24 mouse cellular contexts compared by ENCODE assay signal in the genomic region with DNA sequence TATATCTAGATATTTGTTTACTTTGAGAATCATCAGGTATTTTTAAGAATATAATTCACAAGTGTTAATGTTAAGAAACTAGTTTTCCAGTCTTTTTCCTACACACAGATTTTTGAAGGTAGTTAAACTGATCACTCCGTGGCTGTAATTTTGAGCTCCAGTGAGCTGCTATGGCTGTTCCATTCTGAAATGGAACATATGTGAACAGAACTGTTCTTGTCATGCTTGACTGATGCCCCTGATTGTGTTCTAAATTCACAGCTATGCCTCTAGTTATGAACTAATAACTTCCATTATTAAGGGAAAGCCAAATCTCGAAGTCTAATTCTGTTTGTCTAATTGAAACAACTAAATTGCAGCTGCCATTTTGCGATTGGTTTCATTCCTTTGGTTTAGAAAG.
"Had no signal": no experiment of that assay in that cellular context is flagged by ENCODE, and none has a peak within 500 bp of the region (broad histone marks: within the 10 kb centered on the region; RNA-seq: fewer than 3 reads in every experiment).

No protein-coding gene starts in this region.

- H3K4me1 ChIP-seq: heart, embryonic 10.5 days; heart, embryonic 12.5 days; hindbrain, embryonic 10.5 days; hindbrain, embryonic 15.5 days; intestine, embryonic 15.5 days; limb, embryonic 10.5 days; limb, embryonic 12.5 days had no signal

- H3K9me3 ChIP-seq: heart, embryonic 10.5 days; heart, embryonic 12.5 days; hindbrain, embryonic 10.5 days; hindbrain, embryonic 15.5 days; intestine, embryonic 15.5 days; limb, embryonic 10.5 days; limb, embryonic 12.5 days had no signal

- ATAC-seq: inflammation-experienced regulatory T-cells, adult 6 months; intestine, embryonic 15.5 days; intestine, postnatal 0 days had no signal

- H3K4me3 ChIP-seq: gastrocnemius, adult 2 months; heart, embryonic 10.5 days; heart, embryonic 12.5 days; hindbrain, embryonic 10.5 days; hindbrain, embryonic 15.5 days; intestine, embryonic 15.5 days; layer of hippocampus, adult 2 months; left cerebral cortex, adult 2 months; limb, embryonic 10.5 days; limb, embryonic 12.5 days had no signal

- H3K9ac ChIP-seq: heart, embryonic 12.5 days; hindbrain, embryonic 15.5 days; intestine, embryonic 15.5 days; limb, embryonic 12.5 days had no signal

- H3K36me3 ChIP-seq: heart, embryonic 10.5 days; heart, embryonic 12.5 days; hindbrain, embryonic 10.5 days; hindbrain, embryonic 15.5 days; intestine, embryonic 15.5 days; limb, embryonic 10.5 days; limb, embryonic 12.5 days had no signal

- H3K27me3 ChIP-seq: heart, embryonic 12.5 days; hindbrain, embryonic 15.5 days; intestine, embryonic 15.5 days; limb, embryonic 12.5 days had no signal

- DNase-seq: gastrocnemius, adult 2 months; gastrocnemius, postnatal 10 days; gastrocnemius, postnatal 25 days; heart, adult 18-20 months; heart, postnatal 10 days; heart, postnatal 4 days; kidney, adult 18-20 months; kidney, adult 8-10 months; kidney, postnatal 10 days; kidney, postnatal 25 days; kidney, postnatal 4 days; liver had no signal

- H3K27ac ChIP-seq: gastrocnemius, adult 2 months; heart, embryonic 10.5 days; hindbrain, embryonic 10.5 days; hindbrain, embryonic 15.5 days; intestine, embryonic 15.5 days; layer of hippocampus, adult 2 months; left cerebral cortex, adult 2 months; limb, embryonic 10.5 days; limb, embryonic 12.5 days had no signal

- H3K4me2 ChIP-seq: heart, embryonic 12.5 days; hindbrain, embryonic 15.5 days; intestine, embryonic 15.5 days; limb, embryonic 12.5 days; liver, embryonic 11.5 days had no signal
